Mouse (Mus musculus): ENCODE data around the gene Ttll11. TPM values are rescaled to one million over a fixed set of nuclear protein-coding genes. Genes with fewer than 3 reads are reported as not detected.

Gene Ttll11
- total RNA-seq, 1 experiment, result 0.31 TPM

- TF ChIP-seq MAFK (IDR thresholded peaks at IDR 0.05; ENCODE audit: insufficient read depth, low read depth, low read length), result no peak
- no peak for TF ChIP-seq ZNF384 (IDR thresholded peaks at IDR 0.05; ENCODE audit: low read depth, low read length)
- no peaks in the 10 kb centered on the region for H3K9me3 ChIP-seq (ENCODE audit: control insufficient read depth, insufficient read depth, low read depth, low read length)
- DNase-seq (ENCODE audit: low read depth, low spot score), result peak; percentile 15
- H3K4me1 ChIP-seq (ENCODE audit: control insufficient read depth in 2 of 2, insufficient read depth in 2 of 2, low read length in 2 of 2, poor library complexity in 1 of 2), result no peaks in the 10 kb centered on the region; a peak in 1 of 4 replicates
- H3K9ac ChIP-seq (ENCODE audit: insufficient read depth, low read depth, low read length, poor library complexity, severe bottlenecking), result 0 out of 2 replicates have a peak overlapping the region, but pooled peaks have one; percentile 84
- H3K36me3 ChIP-seq (ENCODE audit: control insufficient read depth, insufficient read depth, low read length, poor library complexity, severe bottlenecking), result no peaks in the 10 kb centered on the region
- peak overlapping the region; percentile 66 to 95 for H3K4me3 ChIP-seq (ENCODE audit: insufficient read depth in 1 of 2, low read depth in 1 of 2, low read length in 2 of 2, poor library complexity in 1 of 2, severe bottlenecking in 1 of 2)
- H3K27ac ChIP-seq (ENCODE audit: insufficient read depth, low read depth, low read length, poor library complexity, severe bottlenecking), result no peak overlapping the region
- in situ Hi-C loops (cut with MboI; ENCODE audit: low sequenced_read_pairs in 2 of 2, unreplicated experiment in 2 of 2), result no loop called here
Measured at GRCm38 (mm10) chr2:35978276-35978933, 1.3 kb downstream of the Ttll11 start.

- Histone ChIP-seq H3K9ac (ENCODE audit: insufficient read depth, low read depth, low read length, poor library complexity, severe bottlenecking) (no peak overlapping the region), H3K9me3 (ENCODE audit: control insufficient read depth, insufficient read depth, low read depth, low read length) (no peaks in the 10 kb centered on the region), H3K4me3 (ENCODE audit: insufficient read depth in 1 of 2, low read depth in 1 of 2, low read length in 2 of 2, poor library complexity in 1 of 2, severe bottlenecking in 1 of 2) (no peak overlapping the region), H3K4me1 (ENCODE audit: control insufficient read depth in 2 of 2, insufficient read depth in 2 of 2, low read length in 2 of 2, poor library complexity in 1 of 2) (no peaks in the 10 kb centered on the region; a peak in 1 of 4 replicates), H3K36me3 (ENCODE audit: control insufficient read depth, insufficient read depth, low read length, poor library complexity, severe bottlenecking) (no peaks in the 10 kb centered on the region), H3K27ac (ENCODE audit: insufficient read depth, low read depth, low read length, poor library complexity, severe bottlenecking) (no peak overlapping the region)
- in situ Hi-C loops (cut with MboI; ENCODE audit: low sequenced_read_pairs in 2 of 2, unreplicated experiment in 2 of 2), result no loop called here
- no peak for TF ChIP-seq MAFK (IDR thresholded peaks at IDR 0.05; ENCODE audit: insufficient read depth, low read depth, low read length)
- TF ChIP-seq ZC3H11A (IDR thresholded peaks at IDR 0.05; ENCODE audit: borderline replicate concordance, low read depth, low read length), result no peak
- TF ChIP-seq ZNF384 (IDR thresholded peaks at IDR 0.05; ENCODE audit: low read depth, low read length), result no peak
- no peak for TF ChIP-seq HCFC1 (IDR thresholded peaks at IDR 0.05; ENCODE audit: borderline replicate concordance, insufficient read depth, low read length)
- TF ChIP-seq CHD2 (IDR thresholded peaks at IDR 0.05; ENCODE audit: low read depth, low read length), result no peak
- no peak for DNase-seq (ENCODE audit: low read depth, low spot score)
Measured at GRCm38 (mm10) chr2:35977749-35978148, 2.0 kb downstream of the Ttll11 start.

- Histone ChIP-seq H3K4me3 (ENCODE audit: insufficient read depth in 1 of 2, low read depth in 1 of 2, low read length in 2 of 2, poor library complexity in 1 of 2, severe bottlenecking in 1 of 2) (no peak overlapping the region), H3K27ac (ENCODE audit: insufficient read depth, low read depth, low read length, poor library complexity, severe bottlenecking) (no peak overlapping the region), H3K9ac (ENCODE audit: insufficient read depth, low read depth, low read length, poor library complexity, severe bottlenecking) (no peak overlapping the region), H3K4me1 (ENCODE audit: control insufficient read depth in 2 of 2, insufficient read depth in 2 of 2, low read length in 2 of 2, poor library complexity in 1 of 2) (no peaks in the 10 kb centered on the region), H3K9me3 (ENCODE audit: control insufficient read depth, insufficient read depth, low read depth, low read length) (no peaks in the 10 kb centered on the region), H3K36me3 (ENCODE audit: control insufficient read depth, insufficient read depth, low read length, poor library complexity, severe bottlenecking) (no peaks in the 10 kb centered on the region)
- DNase-seq (ENCODE audit: low read depth, low spot score), result no peak
- in situ Hi-C loops (cut with MboI; ENCODE audit: low sequenced_read_pairs in 2 of 2, unreplicated experiment in 2 of 2), result no loop called here
- TF ChIP-seq CHD2 (IDR thresholded peaks at IDR 0.05; ENCODE audit: low read depth, low read length) (no peak), ZNF384 (IDR thresholded peaks at IDR 0.05; ENCODE audit: low read depth, low read length) (no peak), HCFC1 (IDR thresholded peaks at IDR 0.05; ENCODE audit: borderline replicate concordance, insufficient read depth, low read length) (no peak), MAFK (IDR thresholded peaks at IDR 0.05; ENCODE audit: insufficient read depth, low read depth, low read length) (no peak)
Measured at GRCm38 (mm10) chr2:35972259-35973001, 7.3 kb downstream of the Ttll11 start.

- Histone ChIP-seq H3K36me3 (ENCODE audit: control insufficient read depth, insufficient read depth, low read length, poor library complexity, severe bottlenecking) (no peaks in the 10 kb centered on the region), H3K27ac (ENCODE audit: insufficient read depth, low read depth, low read length, poor library complexity, severe bottlenecking) (no peak overlapping the region), H3K4me1 (ENCODE audit: control insufficient read depth in 2 of 2, insufficient read depth in 2 of 2, low read length in 2 of 2, poor library complexity in 1 of 2) (no peaks in the 10 kb centered on the region), H3K9ac (ENCODE audit: insufficient read depth, low read depth, low read length, poor library complexity, severe bottlenecking) (no peak overlapping the region), H3K4me3 (ENCODE audit: insufficient read depth in 1 of 2, low read depth in 1 of 2, low read length in 2 of 2, poor library complexity in 1 of 2, severe bottlenecking in 1 of 2) (no peak overlapping the region), H3K9me3 (ENCODE audit: control insufficient read depth, insufficient read depth, low read depth, low read length) (no peaks in the 10 kb centered on the region)
- TF ChIP-seq ZNF384 (IDR thresholded peaks at IDR 0.05; ENCODE audit: low read depth, low read length) (no peak), CHD2 (IDR thresholded peaks at IDR 0.05; ENCODE audit: low read depth, low read length) (no peak), ZC3H11A (IDR thresholded peaks at IDR 0.05; ENCODE audit: borderline replicate concordance, low read depth, low read length) (no peak), HCFC1 (IDR thresholded peaks at IDR 0.05; ENCODE audit: borderline replicate concordance, insufficient read depth, low read length) (no peak), MAFK (IDR thresholded peaks at IDR 0.05; ENCODE audit: insufficient read depth, low read depth, low read length) (no peak)
- DNase-seq (ENCODE audit: low read depth, low spot score), result no peak
- in situ Hi-C loops (cut with MboI; ENCODE audit: low sequenced_read_pairs in 2 of 2, unreplicated experiment in 2 of 2), result no loop called here
Measured at GRCm38 (mm10) chr2:35965883-35966513, 13.7 kb downstream of the Ttll11 start.
